Mouse (Mus musculus): Measurements from ENCODE around the gene Trak1. TPM values are rescaled to one million over a fixed set of nuclear protein-coding genes. Genes with fewer than 3 reads are reported as not detected.

The Trak1 gene
- polyA plus RNA-seq, 1 experiment from 2014 or later: 58.4 TPM

DNA sequence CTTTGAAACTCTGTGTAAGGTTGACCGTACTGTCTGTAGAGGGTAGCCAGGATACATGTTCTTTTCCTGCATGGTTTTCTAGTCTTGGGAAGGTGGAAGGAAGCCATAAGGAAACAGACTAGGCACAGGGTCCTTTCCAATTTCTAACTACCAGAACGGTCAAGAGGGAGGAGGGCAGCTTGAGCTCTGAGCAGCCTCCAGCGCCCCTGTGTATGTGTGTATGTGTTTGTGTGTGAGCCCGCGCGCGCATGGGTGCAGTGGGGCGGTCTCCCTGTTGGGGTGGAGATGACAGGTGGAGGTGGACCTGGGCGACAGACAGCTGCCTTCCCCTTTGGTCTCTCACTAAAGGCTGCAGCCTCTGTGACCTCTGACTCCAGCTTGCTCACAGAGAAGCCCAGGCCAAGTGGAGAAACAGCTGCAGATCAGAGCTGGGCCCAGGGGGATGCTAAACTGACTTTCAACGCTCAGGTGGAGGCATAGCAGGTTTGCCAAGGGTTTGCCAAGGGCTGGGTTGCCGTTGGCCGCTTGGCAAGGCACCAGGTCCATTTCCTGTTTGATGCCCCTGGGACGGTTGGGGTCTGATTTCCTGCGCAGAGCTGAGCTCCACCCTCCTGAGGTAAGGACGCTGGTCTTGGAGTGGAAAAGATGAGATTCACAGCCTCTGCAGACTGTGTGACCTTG, 1.2 kb downstream of the Trak1 start:
- Histone ChIP-seq H3K4me1 (replicated peaks) (peaks cover 49% of the 10 kb centered on the region), H3K9me3 (no peaks in the 10 kb centered on the region), H3K9ac (peak overlapping the region; percentile 91), H3K4me2 (peak overlapping the region; percentile 97), H3K27ac (replicated peaks) (peak overlapping the region; percentile 76; the same call in 1 of the 2 replicates), H3K36me3 (no peaks in the 10 kb centered on the region), H3K4me3 (peak overlapping the region; percentile 93), H3K27me3 (no peaks in the 10 kb centered on the region)
- WGBS: 14% methylated on average over 15 of the region's 15 CpGs
- no peak for ATAC-seq (ENCODE audit: low FRiP score, low read depth)

DNA sequence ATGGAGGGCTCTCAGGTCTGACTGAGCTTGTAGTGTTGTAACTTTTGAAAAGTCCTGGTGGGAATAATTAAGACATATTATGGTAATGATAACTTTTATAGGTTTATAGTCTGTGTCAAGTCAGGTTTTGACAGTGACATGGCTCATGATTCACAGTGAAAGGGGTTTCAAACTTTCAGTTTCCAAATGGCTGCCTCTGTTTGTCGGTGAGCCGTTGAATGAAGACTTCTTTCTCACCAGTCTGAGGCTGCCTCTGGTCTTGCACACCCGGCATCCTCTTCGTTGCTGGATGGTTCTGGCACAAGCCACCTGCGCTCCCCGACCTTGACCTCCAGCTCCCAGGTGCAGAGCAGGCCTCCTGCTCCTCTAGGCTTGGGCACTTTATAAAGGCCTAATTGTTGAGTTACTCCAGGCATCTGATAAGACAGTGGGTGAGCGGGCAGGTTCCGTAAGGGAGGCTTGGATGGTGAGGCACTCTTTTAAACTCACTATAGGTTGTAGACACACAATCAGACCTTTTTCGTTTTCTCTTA, 2.0 kb downstream of the Trak1 start:
- no peak for ATAC-seq (ENCODE audit: low FRiP score, low read depth)
- Histone ChIP-seq H3K4me3 (peak overlapping the region; percentile 93), H3K27me3 (no peaks in the 10 kb centered on the region), H3K9me3 (no peaks in the 10 kb centered on the region), H3K9ac (no peak overlapping the region), H3K36me3 (no peaks in the 10 kb centered on the region), H3K4me2 (peak overlapping the region; percentile 97), H3K4me1 (replicated peaks) (peaks cover 56% of the 10 kb centered on the region), H3K27ac (replicated peaks) (peak overlapping the region; percentile 46)
- 41% methylated on average over 9 of the region's 9 CpGs for WGBS

DNA sequence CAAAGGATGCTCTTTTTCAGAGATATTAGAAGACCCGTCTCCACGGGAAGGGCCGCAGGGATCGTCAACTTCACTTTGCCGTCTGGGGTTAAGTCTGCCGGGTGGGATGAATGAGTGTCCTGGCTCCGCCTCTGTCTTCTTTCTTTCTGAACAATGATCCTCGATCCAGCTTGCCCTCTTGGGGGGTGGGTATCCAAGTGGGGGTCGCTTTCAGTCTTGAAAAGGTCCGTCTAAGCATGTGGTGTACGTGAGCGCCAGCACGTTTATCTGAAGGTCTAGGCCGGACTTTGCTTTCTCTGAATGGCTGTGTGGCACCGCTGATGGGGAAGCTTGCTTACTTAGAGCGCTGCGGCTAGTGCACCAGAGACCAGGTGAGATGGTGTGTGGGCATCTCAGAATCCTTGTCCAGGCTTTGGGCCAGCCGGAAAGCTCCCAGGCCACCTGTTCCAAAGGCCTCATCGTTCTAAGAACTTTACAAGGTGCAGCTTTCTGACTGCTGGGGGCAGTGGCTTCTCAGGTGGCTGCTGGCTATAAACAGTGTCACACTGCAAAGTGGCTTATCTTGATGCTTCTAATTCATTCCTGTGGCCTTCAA, 2.8 kb downstream of the Trak1 start:
- whole genome bisulfite sequencing: 23% methylated on average over 19 of the region's 19 CpGs
- ATAC-seq (ENCODE audit: low FRiP score, low read depth): no peak
- H3K4me3 ChIP-seq: peak overlapping the region; percentile 93
- peak overlapping the region; percentile 97 for H3K4me2 ChIP-seq
- no peaks in the 10 kb centered on the region for H3K27me3 ChIP-seq
- no peaks in the 10 kb centered on the region for H3K9me3 ChIP-seq
- H3K9ac ChIP-seq: peak overlapping the region; percentile 34; the same call in 1 of the 2 replicates
- H3K36me3 ChIP-seq: no peaks in the 10 kb centered on the region
- peaks cover 59% of the 10 kb centered on the region for H3K4me1 ChIP-seq (replicated peaks)
- H3K27ac ChIP-seq (replicated peaks): 0 out of 2 replicates have a peak overlapping the region, but pooled peaks have one; percentile 46

DNA sequence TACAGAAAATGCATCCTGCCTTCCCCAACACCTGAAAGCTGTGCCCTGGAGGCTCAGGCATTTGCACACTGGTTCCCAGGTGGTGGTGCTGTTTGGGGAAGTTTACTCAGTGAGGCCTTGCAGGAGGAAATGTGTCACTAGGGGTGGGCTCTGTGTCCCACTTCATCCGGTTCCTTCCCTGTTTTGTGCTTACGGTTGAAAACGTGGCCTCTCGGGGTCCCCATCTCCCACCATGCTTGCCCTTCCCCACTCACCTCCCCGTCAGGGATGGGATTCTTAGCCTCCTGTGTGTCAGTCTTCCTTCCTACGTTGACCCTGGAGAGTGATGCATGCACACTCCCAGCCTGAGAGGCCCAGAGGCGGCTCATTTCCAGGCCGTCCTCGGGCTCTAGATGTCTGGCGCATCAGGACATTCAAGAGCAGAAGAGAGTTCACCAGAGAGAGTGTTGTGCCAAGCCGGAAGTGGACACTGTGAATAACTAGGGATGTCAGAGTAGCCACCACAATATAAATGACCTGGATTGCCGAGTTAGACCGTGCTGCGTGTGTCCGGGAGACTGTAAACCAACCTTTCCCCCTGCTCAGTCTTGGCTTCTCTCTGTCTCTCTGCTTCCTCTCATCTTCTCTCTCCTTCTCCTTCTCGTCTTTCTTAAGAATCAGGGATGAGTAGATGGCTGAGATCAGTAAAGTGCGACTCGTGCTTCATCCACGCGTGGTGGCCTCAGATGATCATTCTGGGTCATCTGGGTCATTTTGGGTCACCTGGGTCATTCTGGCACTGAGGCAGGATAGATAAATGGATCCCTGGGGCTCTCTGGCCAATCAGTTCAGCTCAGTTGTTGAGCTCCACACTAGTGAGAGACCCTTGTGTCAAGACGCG, 4.0 kb downstream of the Trak1 start:
- no peak for ATAC-seq (ENCODE audit: low FRiP score, low read depth)
- no peaks in the 10 kb centered on the region for H3K27me3 ChIP-seq
- no peak overlapping the region; the same call in 1 of the 2 replicates for H3K27ac ChIP-seq (replicated peaks)
- H3K4me1 ChIP-seq (replicated peaks): peaks cover 59% of the 10 kb centered on the region
- no peaks in the 10 kb centered on the region for H3K9me3 ChIP-seq
- peak overlapping the region; percentile 97 for H3K4me2 ChIP-seq
- WGBS: 61% methylated on average over 22 of the region's 22 CpGs
- H3K4me3 ChIP-seq: no peak overlapping the region
- no peaks in the 10 kb centered on the region for H3K36me3 ChIP-seq
- H3K9ac ChIP-seq: no peak overlapping the region

DNA sequence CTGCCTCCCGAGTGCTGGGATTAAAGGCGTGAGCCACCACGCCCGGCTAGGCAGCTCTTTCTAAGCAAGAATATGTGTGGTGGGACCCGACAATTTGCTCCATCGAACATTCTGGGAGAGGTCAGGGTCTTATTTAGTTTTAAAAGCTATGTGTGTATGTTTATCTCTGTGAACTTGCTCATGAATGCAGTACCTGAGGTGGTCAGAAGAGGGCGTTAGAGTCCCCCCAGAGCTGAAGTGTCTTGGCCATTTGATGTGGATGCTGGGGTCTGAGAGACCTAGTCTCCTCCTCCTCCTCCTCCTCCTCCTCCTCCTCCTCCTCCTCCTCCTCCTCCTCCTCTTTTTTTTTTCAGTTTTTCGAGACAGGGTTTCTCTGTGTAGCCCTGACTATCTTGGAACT, 5.2 kb downstream of the Trak1 start:
- 83% methylated on average over 7 of the region's 8 CpGs for WGBS
- Histone ChIP-seq H3K4me3 (no peak overlapping the region), H3K9ac (no peak overlapping the region), H3K4me2 (no peak overlapping the region), H3K27ac (replicated peaks) (no peak overlapping the region), H3K4me1 (replicated peaks) (peaks cover 54% of the 10 kb centered on the region), H3K9me3 (no peaks in the 10 kb centered on the region), H3K27me3 (no peaks in the 10 kb centered on the region), H3K36me3 (no peaks in the 10 kb centered on the region)
- no peak for ATAC-seq (ENCODE audit: low FRiP score, low read depth)

DNA sequence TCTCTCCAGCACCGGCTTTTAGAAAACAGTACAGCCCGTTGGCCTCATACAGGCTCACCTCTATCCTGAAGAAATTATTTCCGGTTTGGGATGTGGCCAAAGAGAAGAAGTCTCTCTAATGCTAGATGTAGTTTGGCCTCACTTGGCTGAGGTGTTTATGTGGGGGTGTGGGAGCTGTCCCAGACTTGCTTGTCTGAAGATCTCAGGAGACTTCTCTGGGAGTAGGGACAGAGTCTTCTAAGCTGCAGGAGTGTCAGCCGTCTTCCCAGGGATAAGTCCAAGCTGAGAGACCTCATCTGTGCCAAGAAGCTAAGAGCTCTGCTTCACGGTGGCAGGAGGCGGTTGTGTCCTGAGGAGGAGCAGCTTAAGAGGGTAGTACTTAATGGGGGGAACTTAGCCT, 5.8 kb downstream of the Trak1 start:
- ATAC-seq (ENCODE audit: low FRiP score, low read depth): no peak
- H3K9me3 ChIP-seq: no peaks in the 10 kb centered on the region
- H3K36me3 ChIP-seq: no peaks in the 10 kb centered on the region
- peaks cover 53% of the 10 kb centered on the region for H3K4me1 ChIP-seq (replicated peaks)
- no peaks in the 10 kb centered on the region for H3K27me3 ChIP-seq
- peak overlapping the region; percentile 44 for H3K27ac ChIP-seq (replicated peaks)
- no peak overlapping the region for H3K4me2 ChIP-seq
- WGBS: 39% methylated on average over 6 of the region's 6 CpGs
- H3K4me3 ChIP-seq: no peak overlapping the region
- no peak overlapping the region for H3K9ac ChIP-seq

DNA sequence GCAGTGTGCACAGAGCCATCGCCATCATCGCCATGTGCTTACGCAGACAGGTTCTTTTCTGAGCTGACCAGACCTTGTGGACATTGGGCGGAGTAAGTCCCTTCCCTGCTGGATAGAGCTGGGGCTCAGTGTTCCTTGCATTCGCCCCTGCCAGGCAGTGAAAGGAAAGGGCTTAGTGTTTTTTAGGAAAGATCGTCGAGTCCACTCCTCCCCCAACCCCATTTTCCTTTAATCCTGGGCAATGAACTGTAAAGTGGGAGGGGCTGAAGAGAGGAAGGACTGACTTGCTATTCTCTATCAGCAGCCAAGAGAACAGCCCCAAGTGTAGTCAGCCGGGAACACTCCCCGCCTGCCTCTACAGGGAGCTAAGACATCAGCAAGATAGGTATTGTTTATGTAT, 6.4 kb downstream of the Trak1 start:
- no peaks in the 10 kb centered on the region for H3K9me3 ChIP-seq
- H3K4me3 ChIP-seq: no peak overlapping the region
- ATAC-seq (ENCODE audit: low FRiP score, low read depth): peak; percentile 28; the same call in 1 of the 2 replicates
- WGBS: 14% methylated on average over 9 of the region's 9 CpGs
- peak overlapping the region; percentile 29 for H3K4me2 ChIP-seq
- H3K27ac ChIP-seq (replicated peaks): 0 out of 2 replicates have a peak overlapping the region, but pooled peaks have one; percentile 14
- H3K27me3 ChIP-seq: no peaks in the 10 kb centered on the region
- H3K36me3 ChIP-seq: no peaks in the 10 kb centered on the region
- H3K9ac ChIP-seq: no peak overlapping the region
- peaks cover 48% of the 10 kb centered on the region for H3K4me1 ChIP-seq (replicated peaks)

DNA sequence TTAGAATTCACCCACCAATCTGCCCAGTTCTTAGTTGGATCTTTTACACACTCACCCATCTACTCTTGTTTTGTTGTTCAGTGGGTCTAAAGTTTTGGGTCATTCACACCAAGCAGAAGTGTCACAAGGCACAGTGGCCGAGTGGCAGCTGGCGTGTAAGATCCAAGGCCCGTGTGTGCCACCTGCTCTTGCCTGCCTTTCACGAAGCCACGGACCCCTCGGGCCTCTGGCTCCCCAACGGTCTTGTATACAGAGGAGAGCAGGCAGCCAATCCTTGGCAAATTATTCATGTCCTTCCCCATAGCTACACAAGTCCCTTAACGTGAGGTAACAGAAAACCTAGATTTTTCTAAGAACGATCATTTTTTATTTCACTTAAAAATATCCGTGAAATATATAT, 7.2 kb downstream of the Trak1 start:
- Histone ChIP-seq H3K27me3 (no peaks in the 10 kb centered on the region), H3K9me3 (no peaks in the 10 kb centered on the region), H3K4me2 (no peak overlapping the region), H3K36me3 (no peaks in the 10 kb centered on the region), H3K27ac (replicated peaks) (no peak overlapping the region), H3K4me1 (replicated peaks) (peaks cover 48% of the 10 kb centered on the region), H3K4me3 (no peak overlapping the region), H3K9ac (no peak overlapping the region)
- 39% methylated on average over 10 of the region's 10 CpGs for WGBS
- ATAC-seq (ENCODE audit: low FRiP score, low read depth): no peak

DNA sequence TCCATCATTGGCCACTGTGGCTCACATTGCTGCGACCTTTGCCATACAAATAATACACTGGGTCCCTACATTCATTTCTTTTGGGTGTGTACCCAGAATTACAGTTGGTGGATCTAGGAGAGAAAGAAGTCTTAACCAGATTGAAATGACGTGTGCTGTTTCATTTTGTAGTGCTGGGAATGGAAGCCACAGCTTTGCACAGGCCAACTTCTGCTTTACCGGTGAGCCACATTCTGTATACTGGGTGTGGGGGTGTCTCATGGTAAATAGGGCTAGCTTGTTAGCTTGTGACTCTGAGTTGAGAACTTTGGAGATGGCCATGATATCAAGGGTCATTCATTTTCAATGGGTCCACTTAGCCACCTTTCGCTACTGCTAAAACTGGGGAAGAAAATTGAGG, 8.2 kb downstream of the Trak1 start:
- ATAC-seq (ENCODE audit: low FRiP score, low read depth): no peak
- Histone ChIP-seq H3K4me3 (no peak overlapping the region), H3K9ac (no peak overlapping the region), H3K27ac (replicated peaks) (no peak overlapping the region), H3K4me2 (no peak overlapping the region), H3K27me3 (no peaks in the 10 kb centered on the region), H3K36me3 (no peaks in the 10 kb centered on the region), H3K9me3 (no peaks in the 10 kb centered on the region), H3K4me1 (replicated peaks) (peaks cover 45% of the 10 kb centered on the region)
- 95% methylated on average over 4 of the region's 4 CpGs for WGBS

DNA sequence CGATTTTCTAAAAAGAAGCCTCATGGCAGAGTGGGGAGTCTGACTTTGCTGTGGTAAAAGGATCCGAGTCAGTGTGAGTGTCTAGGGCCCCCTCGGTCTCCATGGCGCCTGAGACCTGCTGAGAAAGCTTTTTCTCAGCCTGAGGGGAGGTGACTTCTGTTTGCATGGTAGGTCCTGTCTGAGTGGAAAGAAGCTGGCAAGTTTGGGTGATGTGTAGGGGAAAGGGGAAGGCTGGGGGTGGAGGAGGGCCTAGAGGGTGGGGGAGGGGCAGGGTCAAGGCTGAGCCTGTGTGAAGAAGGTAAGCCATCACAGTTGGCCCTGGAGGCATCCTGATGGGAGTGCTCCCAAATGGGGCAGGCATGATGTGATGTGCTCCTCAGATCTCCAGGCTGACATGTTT, 12.0 kb downstream of the Trak1 start:
- Histone ChIP-seq H3K36me3 (no peaks in the 10 kb centered on the region), H3K27me3 (no peaks in the 10 kb centered on the region), H3K4me3 (no peak overlapping the region), H3K4me1 (replicated peaks) (peaks cover 48% of the 10 kb centered on the region), H3K4me2 (no peak overlapping the region), H3K27ac (replicated peaks) (peak overlapping the region; percentile 72), H3K9me3 (no peaks in the 10 kb centered on the region), H3K9ac (no peak overlapping the region)
- no peak for ATAC-seq (ENCODE audit: low FRiP score, low read depth)
- 18% methylated on average over 4 of the region's 4 CpGs for WGBS

DNA sequence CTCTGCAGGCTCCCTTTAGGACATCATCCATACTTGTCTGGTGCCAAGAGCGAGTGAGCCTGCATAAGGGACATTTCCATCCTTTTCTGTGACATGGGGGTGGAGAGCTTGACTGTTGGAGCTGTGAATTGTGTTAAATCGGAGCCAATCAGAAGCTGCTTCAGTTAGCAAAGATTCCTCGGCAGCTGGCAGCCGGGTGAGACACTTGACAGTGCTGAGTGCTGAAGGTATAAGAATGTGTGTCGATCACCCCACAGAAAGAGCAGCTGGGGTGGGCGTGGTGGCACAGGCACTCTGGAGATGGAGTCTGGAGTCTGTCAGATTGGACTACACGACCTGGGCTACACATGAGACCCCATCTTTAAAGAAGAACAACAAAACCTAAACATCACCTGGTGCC, 13.2 kb downstream of the Trak1 start:
- WGBS: 47% methylated on average over 7 of the region's 7 CpGs
- Histone ChIP-seq H3K27me3 (no peaks in the 10 kb centered on the region), H3K9ac (no peak overlapping the region), H3K36me3 (no peaks in the 10 kb centered on the region), H3K9me3 (no peaks in the 10 kb centered on the region), H3K27ac (replicated peaks) (0 out of 2 replicates have a peak overlapping the region, but pooled peaks have one; percentile 16), H3K4me3 (no peak overlapping the region), H3K4me1 (replicated peaks) (peaks cover 55% of the 10 kb centered on the region), H3K4me2 (no peak overlapping the region)
- no peak for ATAC-seq (ENCODE audit: low FRiP score, low read depth)

DNA sequence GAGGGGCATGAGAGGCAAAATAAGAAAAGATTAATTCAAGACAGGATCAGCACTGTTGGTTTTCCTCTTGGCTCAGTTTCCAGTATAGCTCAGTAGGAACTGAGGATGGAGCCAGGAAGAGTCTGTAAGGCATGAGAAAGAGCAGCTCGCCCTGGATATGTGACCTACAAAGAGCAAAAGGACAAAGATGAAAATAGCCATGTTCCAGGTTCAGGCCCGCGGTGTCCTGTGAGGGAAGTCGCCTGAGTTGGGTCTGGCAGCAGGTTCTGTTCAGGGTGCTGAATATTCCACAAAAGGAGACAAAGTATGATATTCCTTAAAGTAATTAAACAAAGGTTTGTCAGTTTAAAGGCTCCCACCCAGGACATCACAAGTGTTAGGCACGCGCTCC, 14.5 kb downstream of the Trak1 start:
- Histone ChIP-seq H3K27ac (replicated peaks) (peak overlapping the region; percentile 83), H3K4me3 (no peak overlapping the region), H3K9ac (no peak overlapping the region), H3K27me3 (no peaks in the 10 kb centered on the region), H3K4me2 (no peak overlapping the region), H3K36me3 (no peaks in the 10 kb centered on the region), H3K9me3 (no peaks in the 10 kb centered on the region), H3K4me1 (replicated peaks) (peaks cover 68% of the 10 kb centered on the region)
- ATAC-seq (ENCODE audit: low FRiP score, low read depth): no peak
- 50% methylated on average over 6 of the region's 6 CpGs for WGBS
